In the genomic region with DNA sequence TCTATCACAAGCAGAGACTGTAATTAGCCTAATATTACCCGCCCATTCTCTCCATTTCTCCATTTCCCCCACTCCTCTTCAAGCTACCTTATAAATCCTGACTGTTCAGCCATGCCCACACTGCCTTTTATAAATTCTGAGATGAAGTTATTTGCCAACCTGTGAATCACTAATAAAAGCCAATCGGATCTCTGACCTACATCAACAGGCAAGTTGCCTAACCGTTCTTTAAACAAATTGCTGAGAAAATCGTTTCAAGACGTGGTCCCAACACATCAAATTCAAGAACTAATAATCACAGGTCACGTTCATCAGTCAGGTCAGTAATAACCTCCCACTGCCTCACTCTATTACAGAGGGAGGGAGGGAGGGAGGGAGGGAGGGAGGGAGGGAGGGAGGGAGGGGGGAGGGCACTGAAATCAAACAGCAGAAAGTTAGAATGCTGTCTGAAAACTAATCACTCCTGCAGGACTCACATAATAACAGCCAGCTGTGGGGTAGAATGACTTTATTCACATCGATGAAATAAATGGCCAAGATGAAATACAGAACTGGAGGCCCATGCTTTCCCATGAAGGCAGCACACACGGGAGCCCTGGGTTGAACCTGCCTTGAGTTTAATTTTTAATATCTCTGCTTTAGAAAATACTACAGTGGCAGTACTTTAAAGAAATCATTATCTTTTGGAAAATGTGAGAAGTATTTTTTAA, we compare ENCODE assay signal across 23 mouse cellular contexts.
DNase-seq lines count a peak whose midpoint lies in the region; ATAC-seq and TF ChIP-seq lines count a peak whose summit lies in the region.
"Had no signal": no experiment of that assay in that cellular context is flagged by ENCODE, and none has a peak within 500 bp of the region (broad histone marks: within the 10 kb centered on the region; RNA-seq: fewer than 3 reads in every experiment).

No protein-coding gene starts in this region.

- no peak overlapping the region for H3K9ac ChIP-seq in forebrain, embryonic 15.5 days (replicated peaks)
- no peak overlapping the region for H3K9ac ChIP-seq in heart, embryonic 14.5 days (ENCODE audit: low read length)
- no peak overlapping the region for H3K9ac ChIP-seq in embryonic facial prominence, embryonic 12.5 days
- no peak overlapping the region for H3K9ac ChIP-seq in limb, embryonic 14.5 days (ENCODE audit: low read depth, low read length, severe bottlenecking)
- H3K9ac ChIP-seq: forebrain, embryonic 13.5 days; hindbrain, embryonic 13.5 days; liver, embryonic 13.5 days; midbrain, embryonic 12.5 days; neural tube, embryonic 15.5 days; stomach, embryonic 15.5 days had no signal

- H3K27ac ChIP-seq in forebrain, embryonic 10.5 days = 0 out of 2 replicates have a peak overlapping the region, but pooled peaks have one; percentile 40
- no peak overlapping the region for H3K27ac ChIP-seq in forebrain, embryonic 15.5 days (replicated peaks)
- 0 out of 4 replicates have a peak overlapping the region, but pooled peaks of 1 of the 2 experiments have one; percentile 19 for H3K27ac ChIP-seq in heart, embryonic 14.5 days (replicated peaks in 1 of 2; ENCODE audit: control insufficient read depth in 1 of 2, insufficient read depth in 1 of 2, low read depth in 2 of 2, low read length in 2 of 2)
- no peak overlapping the region; the same call in 1 of the 2 replicates for H3K27ac ChIP-seq in embryonic facial prominence, embryonic 12.5 days
- H3K27ac ChIP-seq in limb, embryonic 14.5 days (replicated peaks; ENCODE audit: low read depth, low read length) = 0 out of 2 replicates have a peak overlapping the region, but pooled peaks have one; percentile 8
- H3K27ac ChIP-seq: forebrain, embryonic 13.5 days; hindbrain, embryonic 13.5 days; liver, embryonic 13.5 days; midbrain, embryonic 12.5 days; neural tube, embryonic 15.5 days; stomach, embryonic 15.5 days had no signal

- no peak overlapping the region for H3K4me2 ChIP-seq in forebrain, embryonic 15.5 days (replicated peaks)
- H3K4me2 ChIP-seq in heart, embryonic 14.5 days (ENCODE audit: low read length) = 0 out of 2 replicates have a peak overlapping the region, but pooled peaks have one; percentile 18
- H3K4me2 ChIP-seq in embryonic facial prominence, embryonic 12.5 days (replicated peaks) = no peak overlapping the region
- H3K4me2 ChIP-seq in limb, embryonic 14.5 days (replicated peaks; ENCODE audit: low read depth, low read length, severe bottlenecking) = no peak overlapping the region
- H3K4me2 ChIP-seq: forebrain, embryonic 13.5 days; hindbrain, embryonic 13.5 days; liver, embryonic 13.5 days; midbrain, embryonic 12.5 days; neural tube, embryonic 15.5 days; stomach, embryonic 15.5 days had no signal

- 49% methylated on average over 8 of the region's 8 CpGs for WGBS in forebrain, embryonic 10.5 days
- 38% methylated on average over 8 of the region's 8 CpGs for WGBS in forebrain, embryonic 15.5 days
- 65% methylated on average over 8 of the region's 8 CpGs for WGBS in heart, embryonic 14.5 days
- 24% methylated on average over 8 of the region's 8 CpGs for WGBS in embryonic facial prominence, embryonic 12.5 days
- WGBS in limb, embryonic 14.5 days = 16% methylated on average over 8 of the region's 8 CpGs

- H3K9me3 ChIP-seq in forebrain, embryonic 10.5 days = no peaks in the 10 kb centered on the region
- H3K9me3 ChIP-seq in forebrain, embryonic 15.5 days = no peaks in the 10 kb centered on the region
- H3K9me3 ChIP-seq in heart, embryonic 14.5 days (ENCODE audit: control insufficient read depth, low read length) = no peaks in the 10 kb centered on the region
- no peaks in the 10 kb centered on the region for H3K9me3 ChIP-seq in embryonic facial prominence, embryonic 12.5 days
- no peaks in the 10 kb centered on the region for H3K9me3 ChIP-seq in limb, embryonic 14.5 days (ENCODE audit: control insufficient read depth, low read length)
- H3K9me3 ChIP-seq: forebrain, embryonic 13.5 days; hindbrain, embryonic 13.5 days; liver, embryonic 13.5 days; midbrain, embryonic 12.5 days; neural tube, embryonic 15.5 days; stomach, embryonic 15.5 days had no signal

- DNase-seq in forebrain, embryonic 10.5 days (ENCODE audit: extremely low spot score, low spot score) = no peak
- no peak for DNase-seq in heart, adult 9 months (ENCODE audit: low spot score in 2 of 2)
- peak; percentile 40 for DNase-seq in limb, embryonic 14.5 days (ENCODE audit: low spot score)
- no peak for DNase-seq in thymus, postnatal 10 days (ENCODE audit: low spot score in 2 of 2)
- DNase-seq: adrenal gland, postnatal 14 days; cerebellum, adult 8-10 months; cerebellum, postnatal 36 days; kidney, adult 18-20 months; kidney, postnatal 25 days; liver, embryonic 13.5 days; lung, adult 2 months; lung, postnatal 14 days; right cerebral cortex, adult 18-20 months; thymus, adult 18-20 months; thymus, postnatal 4 days had no signal

- no peaks in the 10 kb centered on the region for H3K36me3 ChIP-seq in forebrain, embryonic 10.5 days (replicated peaks)
- H3K36me3 ChIP-seq in forebrain, embryonic 15.5 days = no peaks in the 10 kb centered on the region
- H3K36me3 ChIP-seq in heart, embryonic 14.5 days (ENCODE audit: control insufficient read depth, insufficient read depth, low read length) = no peaks in the 10 kb centered on the region
- no peaks in the 10 kb centered on the region for H3K36me3 ChIP-seq in embryonic facial prominence, embryonic 12.5 days
- no peaks in the 10 kb centered on the region for H3K36me3 ChIP-seq in limb, embryonic 14.5 days (ENCODE audit: control insufficient read depth, insufficient read depth, low read length)
- H3K36me3 ChIP-seq: hindbrain, embryonic 13.5 days; liver, embryonic 13.5 days; midbrain, embryonic 12.5 days; neural tube, embryonic 15.5 days; stomach, embryonic 15.5 days had no signal

- H3K27me3 ChIP-seq in forebrain, embryonic 10.5 days (ENCODE audit: poor library complexity, severe bottlenecking) = no peaks in the 10 kb centered on the region
- no peaks in the 10 kb centered on the region for H3K27me3 ChIP-seq in forebrain, embryonic 15.5 days
- no peaks in the 10 kb centered on the region for H3K27me3 ChIP-seq in heart, embryonic 14.5 days (ENCODE audit: control insufficient read depth, insufficient read depth, low read length)
- no peaks in the 10 kb centered on the region for H3K27me3 ChIP-seq in embryonic facial prominence, embryonic 12.5 days
- H3K27me3 ChIP-seq in limb, embryonic 14.5 days (ENCODE audit: control insufficient read depth, insufficient read depth, low read length) = no peaks in the 10 kb centered on the region
- H3K27me3 ChIP-seq: forebrain, embryonic 13.5 days; hindbrain, embryonic 13.5 days; liver, embryonic 13.5 days; midbrain, embryonic 12.5 days; neural tube, embryonic 15.5 days; stomach, embryonic 15.5 days had no signal

- ATAC-seq in forebrain, embryonic 15.5 days (replicated peaks) = no peak
- ATAC-seq in heart, embryonic 14.5 days (ENCODE audit: insufficient number of reproducible peaks, insufficient read depth, low FRiP score, low read depth) = no peak
- 0 out of 2 replicates have a peak, but pooled peaks have one; percentile 67 for ATAC-seq in embryonic facial prominence, embryonic 12.5 days (ENCODE audit: insufficient number of reproducible peaks, insufficient read depth, low FRiP score, low TSS enrichment)
- ATAC-seq in limb, embryonic 14.5 days (ENCODE audit: low FRiP score, low read depth) = no peak
- ATAC-seq: forebrain, embryonic 13.5 days had no signal

- TF ChIP-seq POLR2A in limb, embryonic 14.5 days (IDR thresholded peaks at IDR 0.05; ENCODE audit: borderline replicate concordance, extremely low read depth, insufficient read depth, insufficient read length) = no peak

- H3K4me1 ChIP-seq in forebrain, embryonic 10.5 days = peaks cover 49% of the 10 kb centered on the region
- 0 out of 2 replicates have a peak, but pooled peaks cover 6% of the 10 kb centered on the region for H3K4me1 ChIP-seq in forebrain, embryonic 15.5 days
- peaks cover 19 to 63% of the 10 kb centered on the region in 2 experiments for H3K4me1 ChIP-seq in heart, embryonic 14.5 days (ENCODE audit: control insufficient read depth in 2 of 2, insufficient read depth in 2 of 2, low read length in 2 of 2)
- peaks cover 30% of the 10 kb centered on the region for H3K4me1 ChIP-seq in embryonic facial prominence, embryonic 12.5 days
- H3K4me1 ChIP-seq in limb, embryonic 14.5 days (ENCODE audit: control insufficient read depth, insufficient read depth, low read length) = peaks cover 28% of the 10 kb centered on the region
- H3K4me1 ChIP-seq: forebrain, embryonic 13.5 days; neural tube, embryonic 15.5 days had no signal

- no peak overlapping the region for H3K4me3 ChIP-seq in forebrain, embryonic 10.5 days
- no peak overlapping the region for H3K4me3 ChIP-seq in forebrain, embryonic 15.5 days
- H3K4me3 ChIP-seq in heart, embryonic 14.5 days (ENCODE audit: control insufficient read depth in 1 of 2, insufficient read depth in 1 of 2, low read depth in 1 of 2, low read length in 2 of 2) = no peak overlapping the region
- no peak overlapping the region for H3K4me3 ChIP-seq in embryonic facial prominence, embryonic 12.5 days
- H3K4me3 ChIP-seq in limb, embryonic 14.5 days (replicated peaks; ENCODE audit: low read length) = no peak overlapping the region
- H3K4me3 ChIP-seq: forebrain, embryonic 13.5 days; hindbrain, embryonic 13.5 days; liver, embryonic 13.5 days; midbrain, embryonic 12.5 days; neural tube, embryonic 15.5 days; stomach, embryonic 15.5 days had no signal

Comparison
In these comparisons a context has a peak if more than half of its experiments do, and no peak if none do; other contexts are left out.
1. H3K27ac ChIP-seq: peak in forebrain, embryonic 10.5 days (single experiment) and limb, embryonic 14.5 days (single experiment); none in forebrain, embryonic 15.5 days (single experiment) and embryonic facial prominence, embryonic 12.5 days (single experiment).